Mouse (Mus musculus) myocyte (in vitro differentiated cells): ENCODE results near the gene Hoxd12. TPM values are rescaled to one million over a fixed set of nuclear protein-coding genes. Genes with fewer than 3 reads are reported as not detected.

ENCODE experiments used
- H3K27me3 ChIP-seq: one replicate; pipeline ENCODE4 v1.6.1; 2011; ENCODE audit not compliant: control insufficient read depth, insufficient read depth, insufficient read length
- H3K36me3 ChIP-seq: one replicate; pipeline ENCODE4 v1.6.1; 2011; ENCODE audit not compliant: control insufficient read depth, insufficient read depth
- H3K4me2 ChIP-seq: one replicate; pipeline ENCODE4 v1.6.1; 2011; ENCODE audit warnings: low read depth, control low read depth
- H3K4me3 ChIP-seq: one replicate; pipeline ENCODE4 v1.5.1; 2011; ENCODE audit warnings: mild to moderate bottlenecking, control low read depth, moderate library complexity
- H3K79me2 ChIP-seq: one replicate; pipeline ENCODE4 v1.6.1; 2011; ENCODE audit not compliant: control insufficient read depth, insufficient read depth
- H3ac ChIP-seq: one replicate; pipeline ENCODE4 v1.6.1; 2011; ENCODE audit not compliant: control insufficient read depth, insufficient read length
- CEBPB ChIP-seq: IDR thresholded peaks from 2 replicates; pipeline ENCODE4 v1.6.1; 2011; ENCODE audit warnings: mild to moderate bottlenecking, moderate library complexity; ENCODE audit not compliant: poor library complexity, insufficient read depth, severe bottlenecking
- E2F4 ChIP-seq: IDR thresholded peaks from one replicate; pipeline ENCODE4 v1.6.1; 2011; ENCODE audit warnings: mild to moderate bottlenecking, control low read depth, moderate library complexity; ENCODE audit not compliant: insufficient read depth
- MAX ChIP-seq: IDR thresholded peaks from one replicate; pipeline ENCODE4 v1.6.1; 2011; ENCODE audit warnings: low read depth, mild to moderate bottlenecking, control low read depth
- MYOD1 ChIP-seq, 3 experiments: IDR thresholded peaks; one replicate each; pipeline ENCODE4 v1.6.1; 2011; ENCODE audit warnings: control low read depth in 2 of 3, low read depth in 2 of 3, mild to moderate bottlenecking in 2 of 3, moderate library complexity in 1 of 3; ENCODE audit not compliant: insufficient read length in 2 of 3, control insufficient read depth in 1 of 3
- MYOG ChIP-seq, 3 experiments: IDR thresholded peaks; one replicate each; pipeline ENCODE4 v1.6.1; 2011; ENCODE audit warnings: control low read depth in 2 of 3, low read depth in 2 of 3, mild to moderate bottlenecking in 2 of 3; ENCODE audit not compliant: insufficient read length in 2 of 3, control insufficient read depth in 1 of 3, insufficient read depth in 1 of 3
- POLR2A ChIP-seq: IDR thresholded peaks from one replicate; pipeline ENCODE4 v1.6.1; 2011; ENCODE audit warnings: low read depth, mild to moderate bottlenecking, control low read depth, moderate library complexity; ENCODE audit not compliant: insufficient read length
- POLR2AphosphoS2 ChIP-seq: IDR thresholded peaks from one replicate; pipeline ENCODE4 v1.6.1; 2011; ENCODE audit warnings: low read depth, control low read depth; ENCODE audit not compliant: insufficient read length
- REST ChIP-seq: IDR thresholded peaks from one replicate; pipeline ENCODE4 v1.6.1; 2011; ENCODE audit warnings: mild to moderate bottlenecking, control low read depth, moderate library complexity; ENCODE audit not compliant: insufficient read depth, insufficient read length
- SRF ChIP-seq: IDR thresholded peaks from one replicate; pipeline ENCODE4 v1.6.1; 2011; ENCODE audit warnings: low read depth; ENCODE audit not compliant: control insufficient read depth, insufficient read length
- TCF12 ChIP-seq: IDR thresholded peaks from one replicate; pipeline ENCODE4 v1.6.1; 2011; ENCODE audit warnings: mild to moderate bottlenecking, control low read depth; ENCODE audit not compliant: poor library complexity, insufficient read depth, severe bottlenecking
- TCF3 ChIP-seq: IDR thresholded peaks from one replicate; pipeline ENCODE4 v1.6.1; 2011; ENCODE audit warnings: low read depth, control low read depth; ENCODE audit not compliant: insufficient read length
- USF1 ChIP-seq: IDR thresholded peaks from one replicate; pipeline ENCODE4 v1.6.1; 2011; ENCODE audit warnings: low read depth, mild to moderate bottlenecking, control low read depth, moderate library complexity
- polyA plus RNA-seq: library from polyadenylated mRNA; unstranded; fragments of >200 nt; fragmentation: generic; extraction: Trizol; gene quantifications from one replicate; pipeline ENCODE4 v1.2.1, GENCODE M21; 2012; ENCODE audit warnings: missing spikeins

The Hoxd12 gene
- polyA plus RNA-seq, 1 experiment = not detected

GRCm38 (mm10) chr2:74699053-74699430 lies 24.2 kb downstream of the Hoxd12 start:
- Histone ChIP-seq H3K4me2 (no peak overlapping the region), H3K27me3 (peaks cover 58% of the 10 kb centered on the region), H3K36me3 (no peaks in the 10 kb centered on the region), H3ac (no peak overlapping the region), H3K4me3 (no peak overlapping the region), H3K79me2 (no peaks in the 10 kb centered on the region)
- TF ChIP-seq MYOD1 (IDR thresholded peaks at IDR 0.05; ENCODE audit: control insufficient read depth in 1 of 3, insufficient read length in 2 of 3, low read depth in 2 of 3) (no peak), SRF (no peak)

DNA sequence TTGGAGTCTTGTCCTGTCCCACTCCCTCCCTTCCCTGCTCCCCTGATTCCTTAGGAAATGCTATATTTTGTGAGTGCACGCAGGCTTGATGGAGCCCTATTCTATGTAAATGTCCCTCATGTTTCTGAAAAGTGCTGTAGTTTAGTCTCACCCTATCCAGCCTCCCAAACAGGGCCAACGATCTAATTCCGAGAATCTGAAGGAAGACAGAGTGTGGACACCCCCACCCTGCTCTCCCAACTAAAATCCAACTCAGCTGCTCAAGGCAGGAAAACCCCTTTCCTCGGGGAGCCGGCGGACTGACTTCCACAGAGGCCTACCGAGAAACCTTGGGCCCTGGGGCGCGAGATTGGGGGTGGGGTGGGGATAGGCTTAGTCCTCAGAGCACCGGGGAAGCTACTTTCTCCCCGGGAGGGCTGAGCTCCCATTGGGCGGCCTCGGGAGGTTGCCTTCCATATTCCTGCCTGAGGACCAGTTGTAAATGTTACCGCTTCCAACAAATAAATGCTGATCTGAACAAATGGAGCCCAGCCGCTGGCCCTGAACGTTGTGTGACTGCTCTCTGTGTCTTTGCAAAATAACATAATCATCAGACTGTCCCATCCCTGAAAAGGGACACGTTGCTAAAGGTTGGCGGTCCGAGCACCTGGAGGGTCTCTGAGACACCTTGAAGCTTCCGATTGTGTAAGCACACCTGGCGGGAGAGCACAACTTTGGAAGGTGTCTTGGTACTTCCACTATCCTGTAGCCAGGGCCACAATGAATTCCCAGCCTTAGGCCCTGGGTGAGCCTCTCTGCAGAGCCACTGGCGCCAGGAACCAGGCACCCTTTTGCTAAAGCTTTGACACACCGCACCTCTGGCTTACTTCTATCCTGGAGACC lies 25.1 kb downstream of the Hoxd12 start:
- H3K36me3 ChIP-seq = no peaks in the 10 kb centered on the region
- H3ac ChIP-seq = no peak overlapping the region
- TF ChIP-seq USF1 (no peak), SRF (no peak), REST (no peak), POLR2AphosphoS2 (no peak), MYOG (IDR thresholded peaks at IDR 0.05; ENCODE audit: control insufficient read depth in 1 of 3, insufficient read depth in 1 of 3, insufficient read length in 2 of 3, low read depth in 2 of 3) (no peak), CEBPB (no peak), E2F4 (no peak), POLR2A (no peak), TCF12 (no peak), TCF3 (no peak), MAX (no peak), MYOD1 (IDR thresholded peaks at IDR 0.05; ENCODE audit: control insufficient read depth in 1 of 3, insufficient read length in 2 of 3, low read depth in 2 of 3) (no peak)
- no peak overlapping the region for H3K4me3 ChIP-seq
- H3K4me2 ChIP-seq = no peak overlapping the region
- no peaks in the 10 kb centered on the region for H3K79me2 ChIP-seq
- H3K27me3 ChIP-seq = peaks cover 63% of the 10 kb centered on the region

- Histone ChIP-seq H3K27me3 (peaks cover 67% of the 10 kb centered on the region), H3K79me2 (no peaks in the 10 kb centered on the region), H3K4me3 (no peak overlapping the region), H3K4me2 (no peak overlapping the region), H3ac (no peak overlapping the region), H3K36me3 (no peaks in the 10 kb centered on the region)
- TF ChIP-seq REST (no peak), USF1 (no peak), MYOG (IDR thresholded peaks at IDR 0.05; ENCODE audit: control insufficient read depth in 1 of 3, insufficient read depth in 1 of 3, insufficient read length in 2 of 3, low read depth in 2 of 3) (no peak), CEBPB (no peak), TCF12 (no peak), MYOD1 (IDR thresholded peaks at IDR 0.05; ENCODE audit: control insufficient read depth in 1 of 3, insufficient read length in 2 of 3, low read depth in 2 of 3) (no peak), POLR2AphosphoS2 (no peak), SRF (no peak), E2F4 (no peak), TCF3 (no peak), POLR2A (no peak), MAX (no peak)
Observed at GRCm38 (mm10) chr2:74700546-74701112, 25.8 kb downstream of the Hoxd12 start.

- H3K4me3 ChIP-seq = no peak overlapping the region
- no peak for TF ChIP-seq REST
- TF ChIP-seq MYOD1 (IDR thresholded peaks at IDR 0.05; ENCODE audit: control insufficient read depth in 1 of 3, insufficient read length in 2 of 3, low read depth in 2 of 3) = no peak
- no peak for TF ChIP-seq POLR2A
- no peak for TF ChIP-seq MYOG (IDR thresholded peaks at IDR 0.05; ENCODE audit: control insufficient read depth in 1 of 3, insufficient read depth in 1 of 3, insufficient read length in 2 of 3, low read depth in 2 of 3)
- TF ChIP-seq MAX = no peak
- TF ChIP-seq SRF = no peak
- TF ChIP-seq TCF12 = no peak
- no peak for TF ChIP-seq POLR2AphosphoS2
- TF ChIP-seq CEBPB = no peak
- TF ChIP-seq TCF3 = no peak
- TF ChIP-seq USF1 = no peak
- TF ChIP-seq E2F4 = no peak
- H3K4me2 ChIP-seq = peak overlapping the region; percentile 24
- peaks cover 60% of the 10 kb centered on the region for H3K27me3 ChIP-seq
- H3K36me3 ChIP-seq = no peaks in the 10 kb centered on the region
- no peak overlapping the region for H3ac ChIP-seq
- no peaks in the 10 kb centered on the region for H3K79me2 ChIP-seq
Observed at GRCm38 (mm10) chr2:74701949-74702819, 27.4 kb downstream of the Hoxd12 start.
